Mouse (Mus musculus) kidney, postnatal 14 days (tissue): ENCODE results near the gene Sarm1.

Experiments
- DNase-seq: peaks from one replicate; pipeline ENCODE4 v3.0.0; 2022; ENCODE audit warnings: mixed read lengths

Sarm1 gene

DNA sequence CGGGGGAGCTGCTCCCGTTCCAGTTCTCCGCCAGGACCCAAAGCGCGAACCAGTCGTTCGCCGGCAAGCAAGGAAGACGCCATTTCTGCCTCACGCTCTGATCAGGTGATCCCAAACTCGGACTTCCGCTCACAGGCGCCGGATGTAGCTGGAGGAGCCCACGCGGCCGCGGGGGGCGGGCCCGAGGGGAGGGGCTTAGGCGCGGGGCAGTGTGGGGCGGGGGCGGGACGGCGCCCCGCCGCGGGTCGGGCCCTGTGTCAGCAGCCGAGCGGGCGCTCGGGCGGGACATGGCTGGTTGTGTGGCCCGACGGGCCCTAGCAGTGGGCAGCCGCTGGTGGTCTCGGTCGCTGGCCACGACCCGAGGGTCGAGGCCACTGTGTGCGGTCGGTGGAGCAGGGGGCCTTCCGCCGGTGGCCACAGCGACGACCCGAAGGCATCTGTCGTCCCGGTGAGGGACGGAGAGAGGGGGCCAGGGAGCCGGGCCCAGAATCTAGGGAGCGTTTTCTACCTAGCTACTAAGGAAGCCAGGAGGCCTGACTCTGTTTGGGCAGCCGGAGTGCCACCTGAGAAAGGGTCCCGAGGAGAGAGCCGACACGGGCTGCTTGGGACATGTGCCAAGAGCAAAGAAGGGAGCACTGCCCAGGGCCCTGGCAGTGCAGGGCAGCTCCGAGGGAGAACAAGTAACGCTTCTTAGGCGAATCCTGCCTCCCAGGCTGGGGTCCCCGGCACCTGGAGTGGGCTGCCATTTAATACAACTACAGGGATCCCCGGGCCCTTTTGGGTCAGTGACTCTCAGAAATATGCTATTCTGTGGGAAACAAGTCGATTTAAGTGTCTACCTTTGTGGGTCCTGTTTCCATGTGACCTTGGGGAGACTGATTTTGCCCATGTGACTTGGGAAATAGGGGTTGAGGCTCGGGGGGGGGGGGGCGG, 14.7 kb upstream of the Sarm1 start, which contains the start of the genes Tmem199 and Poldip2:
Tmem199 (minus strand) TSS at position 148 of the 933 bp plus-strand sequence.
Poldip2 (plus strand) TSS at position 169 of the 933 bp plus-strand sequence.
- peak; percentile 94 for DNase-seq

DNA sequence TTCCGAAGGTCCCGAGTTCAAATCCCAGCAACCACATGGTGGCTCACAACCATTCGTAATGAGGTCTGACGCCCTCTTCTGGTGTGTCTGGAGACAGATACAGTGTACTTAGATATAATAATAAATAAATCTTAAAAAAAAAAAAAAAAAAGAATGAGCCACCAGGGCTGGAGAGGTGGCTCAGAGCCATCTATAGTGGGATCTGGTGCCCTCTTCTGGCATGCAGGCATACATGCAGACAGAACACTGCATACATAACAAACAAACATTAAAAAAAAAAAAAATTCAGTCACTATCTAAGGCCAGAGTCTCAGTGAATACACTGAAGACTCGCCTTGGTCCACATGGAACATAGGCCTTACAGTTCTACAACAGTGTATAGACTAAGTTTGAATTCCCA, 11.6 kb upstream of the Sarm1 start:
- DNase-seq = no peak

DNA sequence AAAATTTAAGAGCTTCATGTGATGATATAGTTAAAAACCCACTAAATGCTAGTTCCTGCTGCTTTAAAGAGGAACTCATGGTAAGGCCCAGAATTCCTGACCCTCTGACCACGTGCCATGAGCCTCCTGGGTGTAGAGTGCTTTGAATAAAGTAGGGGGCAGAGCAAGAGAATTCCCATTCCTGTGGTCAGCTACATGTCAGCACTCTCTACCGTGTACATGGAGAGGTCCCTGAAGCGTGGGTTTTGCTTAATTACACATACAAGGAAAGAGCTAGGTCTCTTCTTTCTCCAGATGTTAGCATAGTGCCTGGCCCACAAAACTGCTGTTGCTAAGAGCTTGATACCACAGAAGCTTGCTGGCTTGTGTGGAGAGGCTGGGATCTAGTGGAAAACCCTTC, 7.9 kb upstream of the Sarm1 start:
- no peak for DNase-seq

DNA sequence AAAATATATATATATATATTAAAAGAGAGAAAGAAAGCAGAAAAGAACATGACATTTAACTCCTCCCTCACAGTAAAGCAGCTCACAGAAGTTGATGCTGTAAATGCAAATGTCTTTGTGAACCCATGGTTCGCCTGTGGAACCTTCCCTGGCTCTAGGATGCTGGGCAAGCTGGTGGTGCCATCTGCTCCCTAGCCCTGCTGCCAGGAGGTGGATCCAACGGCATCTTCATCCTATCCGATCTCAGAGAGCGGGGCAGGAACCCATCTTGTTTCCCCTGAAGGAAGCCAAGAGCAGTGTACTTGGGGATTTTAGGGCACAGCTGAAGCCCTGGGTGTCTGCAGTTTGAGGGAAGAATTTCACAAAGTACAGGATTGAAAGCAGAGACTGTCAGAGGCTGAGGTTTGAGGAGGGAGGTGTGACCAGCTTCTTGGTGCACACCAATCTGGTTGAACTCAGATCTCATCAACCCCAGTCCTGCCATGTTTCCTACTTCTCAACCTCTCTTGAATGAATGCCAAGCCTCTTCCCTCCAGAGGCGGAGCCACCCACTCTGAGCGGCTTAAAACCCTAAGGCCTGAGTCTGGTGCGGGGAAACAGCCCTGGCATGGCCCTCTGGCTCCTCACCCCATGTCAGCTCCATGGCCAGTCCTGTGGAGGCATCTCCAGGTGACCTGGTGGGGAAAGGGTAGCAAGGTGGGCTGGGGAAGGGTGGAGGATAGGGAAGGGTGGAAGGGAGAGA, 5.5 kb upstream of the Sarm1 start, which contains the start of gene Sebox:
Sebox (plus strand) TSS at position 539 of the 742 bp plus-strand sequence.
- DNase-seq = no peak

DNA sequence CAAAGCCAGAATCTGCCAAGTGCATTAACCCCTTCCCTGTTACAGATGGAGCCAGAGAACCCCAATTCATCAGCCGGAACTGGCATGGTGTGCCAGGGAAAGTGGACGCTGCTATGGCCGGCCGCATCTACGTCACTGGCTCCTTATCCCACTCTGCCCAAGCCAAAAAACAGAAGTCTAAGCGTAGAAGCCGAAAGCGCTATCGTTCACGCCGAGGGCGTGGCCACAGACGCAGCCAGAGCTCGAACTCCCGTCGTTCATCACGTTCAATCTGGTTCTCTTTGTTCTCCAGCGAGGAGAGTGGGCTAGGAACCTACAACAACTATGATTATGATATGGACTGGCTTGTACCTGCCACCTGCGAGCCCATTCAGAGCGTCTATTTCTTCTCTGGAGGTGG, 4.0 kb upstream of the Sarm1 start:
- no peak for DNase-seq

DNA sequence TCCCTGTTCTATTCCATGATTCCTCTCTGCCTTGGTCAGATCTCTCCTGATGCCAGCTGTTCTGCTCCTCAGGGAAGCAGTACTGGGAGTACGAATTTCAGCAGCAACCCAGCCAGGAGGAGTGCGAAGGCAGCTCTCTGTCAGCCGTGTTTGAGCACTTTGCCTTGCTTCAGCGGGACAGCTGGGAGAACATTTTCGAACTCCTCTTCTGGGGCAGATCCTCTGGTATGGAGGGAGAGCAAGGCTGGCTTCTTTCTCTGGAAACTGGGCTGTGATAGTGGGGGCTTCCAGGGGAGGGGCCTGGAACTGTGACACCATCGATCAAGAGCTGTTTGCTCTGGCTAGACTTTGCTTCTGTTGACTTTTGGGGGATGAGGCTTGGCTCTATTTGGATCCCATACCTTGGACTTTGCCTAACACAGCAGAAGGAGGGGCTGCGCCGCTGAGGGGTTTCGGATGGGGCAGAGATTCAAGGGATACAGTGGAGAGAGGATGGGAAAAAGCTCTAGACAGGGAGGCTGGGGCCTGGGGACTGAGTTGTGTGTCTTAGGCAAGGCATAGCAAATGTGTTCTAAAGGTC, 3.2 kb upstream of the Sarm1 start:
- no peak for DNase-seq

DNA sequence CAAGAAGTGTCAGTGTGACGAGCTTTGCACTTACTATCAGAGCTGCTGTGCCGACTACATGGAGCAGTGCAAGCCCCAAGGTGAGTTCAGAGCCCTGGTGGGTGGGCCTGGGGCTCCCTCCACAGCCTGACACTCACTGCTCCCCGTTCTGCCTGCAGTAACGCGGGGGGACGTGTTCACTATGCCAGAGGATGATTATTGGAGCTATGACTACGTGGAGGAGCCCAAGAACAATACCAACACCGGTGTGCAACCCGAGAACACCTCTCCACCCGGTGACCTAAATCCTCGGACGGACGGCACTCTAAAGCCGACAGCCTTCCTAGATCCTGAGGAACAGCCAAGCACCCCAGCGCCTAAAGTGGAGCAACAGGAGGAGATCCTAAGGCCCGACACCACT, 2.0 kb upstream of the Sarm1 start:
- no peak for DNase-seq

DNA sequence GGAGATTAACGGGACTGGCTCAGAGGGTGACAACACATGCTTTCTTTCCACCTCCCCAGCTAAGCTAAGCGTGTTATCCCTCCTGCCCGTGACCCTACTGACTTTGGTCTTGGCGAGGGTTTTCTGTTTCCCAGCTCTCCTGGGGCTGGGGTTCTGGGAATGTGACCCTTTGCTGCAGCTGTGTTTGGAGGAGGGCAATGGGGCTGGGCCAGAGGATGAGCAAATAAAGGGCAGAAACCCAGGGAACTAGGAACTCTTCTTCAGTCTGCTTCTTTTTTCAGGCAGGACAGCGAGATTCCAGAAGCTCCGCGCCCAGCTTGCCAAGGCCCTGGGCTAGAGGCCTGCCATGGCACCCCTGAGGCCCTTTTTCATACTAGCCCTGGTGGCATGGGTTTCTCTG, 1.4 kb upstream of the Sarm1 start, which contains the start of gene Vtn:
Vtn (plus strand) TSS at position 88 of the 400 bp plus-strand sequence.
- no peak for DNase-seq

DNA sequence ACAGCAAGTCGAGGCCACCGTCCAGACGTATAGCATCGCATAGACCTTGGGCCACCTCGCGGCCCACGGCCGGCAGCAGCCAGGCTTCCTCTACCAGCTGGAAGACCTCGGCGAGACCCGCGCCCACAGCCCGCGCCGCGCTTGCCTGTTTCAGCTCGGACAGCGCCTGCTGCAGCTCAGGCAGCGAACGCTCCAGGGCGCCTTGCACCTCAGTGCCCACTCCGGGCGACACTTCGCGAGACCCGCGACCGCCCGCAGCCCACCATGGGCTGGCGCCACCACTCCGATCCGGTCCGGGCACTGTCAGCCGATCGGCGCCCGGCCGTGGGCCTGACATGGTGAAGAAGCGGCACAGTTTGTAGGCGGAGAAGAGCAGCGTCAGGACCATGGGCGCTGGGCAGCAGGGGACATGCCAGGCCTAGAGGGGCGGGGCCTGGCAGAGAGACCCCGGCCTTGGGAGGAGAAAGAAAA, 448 bp downstream of the Sarm1 start:
- DNase-seq = peak; percentile 26

DNA sequence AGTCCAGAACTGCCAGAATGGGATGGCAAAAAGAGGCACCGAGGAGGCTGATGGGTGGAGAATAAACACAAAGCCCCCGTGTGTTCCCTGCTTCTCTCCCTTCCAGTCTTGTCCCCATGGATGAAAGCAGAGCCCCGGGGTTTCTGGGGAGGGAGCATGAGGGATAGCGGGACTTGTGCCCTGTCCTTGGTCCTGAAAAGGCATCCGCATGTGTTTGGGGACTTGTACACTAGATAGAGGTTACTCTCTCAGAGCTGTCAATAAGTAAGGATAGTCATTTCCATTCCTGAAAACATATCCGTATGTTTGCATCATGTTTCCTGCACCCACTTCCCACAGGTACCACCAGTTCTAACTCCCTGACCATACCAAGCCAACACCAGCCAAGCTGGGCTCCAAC, 1.6 kb downstream of the Sarm1 start:
- DNase-seq = peak; percentile 51

DNA sequence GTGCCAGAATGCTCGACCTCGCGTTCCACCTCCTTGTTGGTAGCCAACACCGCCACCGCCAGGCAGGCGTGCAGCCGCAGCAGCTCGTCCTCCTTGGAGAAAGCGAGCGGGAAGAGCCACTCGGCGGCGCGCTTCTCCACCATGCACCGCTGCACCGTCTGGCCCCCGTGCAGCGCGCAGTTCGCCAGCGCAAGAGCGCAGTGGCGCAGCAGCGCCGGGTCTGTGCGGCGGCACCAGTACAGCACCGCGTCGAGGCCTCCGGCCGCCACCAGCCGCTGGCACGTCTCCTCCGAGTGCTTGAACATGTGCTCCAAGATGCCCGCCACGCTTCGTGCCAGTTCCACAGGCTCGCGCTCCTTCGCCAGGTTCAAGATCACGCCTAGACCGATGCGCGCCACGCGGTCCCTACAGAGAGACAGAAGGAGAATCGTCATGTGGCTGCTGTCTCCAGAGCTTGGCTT, 6.7 kb downstream of the Sarm1 start:
- DNase-seq = peak; percentile 12

DNA sequence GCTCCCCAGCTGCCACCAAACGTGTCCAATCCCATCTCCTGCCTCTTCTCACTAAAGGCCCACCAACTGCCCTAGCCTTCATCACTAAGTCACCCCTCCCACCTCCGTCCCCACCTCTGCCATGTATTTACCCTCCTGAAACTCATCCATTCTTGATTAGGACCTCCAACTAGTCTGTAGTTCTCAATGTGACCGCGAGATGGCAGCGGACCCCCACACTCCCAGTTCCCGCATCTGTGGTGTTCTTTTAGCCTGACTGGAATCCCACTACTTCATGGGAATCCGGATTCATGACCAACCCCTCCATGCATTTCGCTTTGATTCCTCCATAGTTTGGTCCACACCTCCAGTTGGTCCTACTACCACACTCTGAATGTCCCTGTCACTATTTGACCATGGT, 9.4 kb downstream of the Sarm1 start:
- DNase-seq = peak; percentile 72

DNA sequence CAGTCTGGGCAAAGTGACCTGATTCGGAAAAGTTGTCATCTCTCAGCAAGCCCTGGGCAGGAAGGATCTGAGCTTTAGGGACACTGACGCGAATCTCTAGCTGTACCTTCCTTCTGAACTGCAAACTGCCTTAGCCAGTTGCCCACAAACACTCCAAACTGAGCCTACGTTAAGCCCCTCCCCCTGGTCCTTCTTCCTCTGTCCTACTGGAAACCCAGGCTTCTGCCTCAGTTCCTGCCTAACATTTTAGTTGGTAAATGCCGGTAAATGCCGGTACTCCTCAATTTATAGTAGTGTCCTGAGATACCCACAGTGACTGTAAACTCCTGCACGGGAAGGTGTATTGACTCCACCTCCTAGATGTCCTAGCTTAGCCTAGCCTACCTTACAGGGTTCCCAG, 13.9 kb downstream of the Sarm1 start:
- no peak for DNase-seq

DNA sequence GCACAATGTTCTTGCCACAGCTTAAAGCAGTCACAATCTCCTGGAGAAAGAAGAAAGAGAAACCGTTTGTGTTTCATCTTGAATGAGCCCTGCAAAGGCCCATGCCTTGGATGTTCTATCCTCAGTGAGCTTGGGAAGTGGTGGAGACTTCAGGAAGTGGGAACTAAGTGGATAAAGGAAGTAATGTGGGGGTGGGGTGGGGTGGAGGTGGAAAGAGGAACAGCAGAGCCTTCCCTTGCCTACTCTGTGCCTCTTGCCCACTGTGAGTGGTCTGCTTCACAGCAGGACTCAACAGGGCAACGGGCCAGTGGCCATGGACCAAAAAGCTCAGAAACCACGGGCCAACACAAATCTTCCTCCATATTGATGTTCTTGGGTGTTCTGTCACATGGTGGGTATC, 22.3 kb downstream of the Sarm1 start:
- no peak for DNase-seq

DNA sequence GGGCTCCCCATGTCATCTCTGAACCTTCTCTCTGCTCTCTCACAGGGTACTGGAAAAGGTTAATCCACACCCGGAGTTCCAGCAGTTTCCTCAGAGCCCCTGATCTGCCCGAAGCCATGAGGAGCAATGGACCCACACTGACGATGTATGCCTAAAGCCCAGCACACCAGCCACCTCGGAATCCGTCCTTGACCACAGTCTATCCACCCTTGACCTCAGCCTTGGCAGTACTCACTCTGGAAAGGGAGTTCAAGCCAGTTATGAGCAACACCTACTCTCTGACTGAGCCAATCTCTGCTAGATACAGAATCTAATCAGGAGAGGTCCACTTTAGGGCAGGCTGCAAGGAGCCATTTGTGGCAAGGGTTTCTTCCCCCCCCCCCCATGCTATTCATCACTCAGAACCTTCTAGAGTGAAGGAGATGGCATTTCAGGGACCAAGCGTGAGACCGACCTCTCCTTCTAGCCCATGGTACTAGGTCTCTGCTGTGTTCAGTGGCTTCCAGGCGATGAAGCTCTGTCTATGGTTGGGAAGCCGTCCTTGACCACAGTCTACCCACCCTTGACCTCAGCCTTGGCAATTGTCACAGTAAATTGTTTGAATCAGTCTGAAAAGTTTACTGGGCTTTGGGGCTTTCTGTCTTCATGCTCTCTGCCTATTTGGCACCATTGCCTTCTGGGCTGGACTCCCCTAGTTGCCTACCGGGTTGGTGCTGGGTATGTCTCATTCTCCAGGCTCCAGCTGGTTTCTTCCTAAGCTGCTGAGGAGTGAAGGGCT, 26.0 kb downstream of the Sarm1 start:
- no peak for DNase-seq

DNA sequence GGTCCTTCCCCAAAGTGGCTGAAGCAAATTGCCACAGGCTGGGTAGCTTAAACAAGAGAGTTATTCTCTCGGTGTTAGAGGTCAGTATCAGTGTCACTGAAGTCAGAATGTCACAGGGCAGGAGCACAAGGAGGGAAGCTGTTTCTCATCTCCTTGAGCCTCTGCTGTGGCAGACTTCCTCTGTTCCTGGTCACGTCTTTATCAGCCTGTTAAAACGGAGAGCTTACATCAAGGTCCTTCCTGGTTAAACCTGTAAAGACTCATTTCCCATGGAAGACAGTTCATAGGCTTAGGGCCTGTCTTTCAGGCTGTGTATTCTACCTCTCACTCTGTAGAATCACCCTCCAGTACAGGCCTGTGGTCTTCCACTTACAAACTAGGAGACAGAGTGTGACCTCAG, 29.6 kb downstream of the Sarm1 start:
- DNase-seq = no peak

DNA sequence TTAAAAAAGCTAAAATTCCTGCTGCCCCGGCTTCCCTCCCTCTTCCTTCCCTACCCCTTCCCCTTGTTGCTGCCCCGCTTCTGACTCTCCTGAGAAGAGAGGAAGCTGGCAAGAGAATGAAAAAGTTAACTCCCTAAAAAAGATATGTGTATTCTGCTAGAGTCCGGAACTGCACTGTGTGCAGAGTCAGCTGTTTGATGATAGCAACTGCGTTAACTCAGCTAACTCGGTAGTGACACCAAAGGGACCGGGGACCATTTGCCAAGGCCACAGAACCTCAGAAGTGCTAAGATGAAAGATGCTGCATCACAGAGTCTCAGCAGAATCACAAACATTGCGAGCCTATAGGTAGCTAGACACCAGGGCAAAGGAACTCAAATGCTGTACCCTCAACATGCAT, 30.0 kb downstream of the Sarm1 start:
- DNase-seq = no peak

DNA sequence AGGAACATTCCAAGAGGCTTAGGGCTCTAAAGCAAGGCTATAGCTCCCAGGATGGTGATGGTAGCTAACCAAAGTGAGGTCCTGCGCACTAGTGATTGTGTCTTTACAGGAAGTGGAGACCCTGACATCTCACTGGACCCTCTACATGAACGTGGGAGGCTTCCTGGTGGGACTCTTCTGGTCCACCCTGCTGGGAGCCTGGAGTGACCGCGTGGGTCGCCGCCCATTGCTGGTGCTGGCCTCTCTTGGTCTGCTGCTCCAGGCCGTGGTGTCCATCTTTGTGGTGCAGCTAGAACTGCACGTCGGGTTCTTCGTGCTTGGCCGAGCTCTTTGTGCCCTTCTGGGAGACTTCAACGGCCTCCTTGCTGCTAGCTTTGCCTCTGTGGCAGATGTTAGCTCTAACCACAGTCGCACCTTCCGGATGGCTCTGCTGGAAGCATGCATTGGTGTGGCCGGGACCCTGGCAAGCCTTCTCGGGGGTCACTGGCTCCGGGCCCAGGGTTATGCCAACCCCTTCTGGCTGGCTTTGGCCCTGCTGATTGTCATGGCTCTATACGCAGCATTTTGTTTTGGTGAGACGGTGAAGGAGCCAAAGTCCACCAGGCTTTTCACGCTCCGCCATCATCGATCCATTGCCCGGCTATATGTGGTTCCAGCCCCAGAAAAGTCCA, 31.2 kb downstream of the Sarm1 start:
- no peak for DNase-seq

DNA sequence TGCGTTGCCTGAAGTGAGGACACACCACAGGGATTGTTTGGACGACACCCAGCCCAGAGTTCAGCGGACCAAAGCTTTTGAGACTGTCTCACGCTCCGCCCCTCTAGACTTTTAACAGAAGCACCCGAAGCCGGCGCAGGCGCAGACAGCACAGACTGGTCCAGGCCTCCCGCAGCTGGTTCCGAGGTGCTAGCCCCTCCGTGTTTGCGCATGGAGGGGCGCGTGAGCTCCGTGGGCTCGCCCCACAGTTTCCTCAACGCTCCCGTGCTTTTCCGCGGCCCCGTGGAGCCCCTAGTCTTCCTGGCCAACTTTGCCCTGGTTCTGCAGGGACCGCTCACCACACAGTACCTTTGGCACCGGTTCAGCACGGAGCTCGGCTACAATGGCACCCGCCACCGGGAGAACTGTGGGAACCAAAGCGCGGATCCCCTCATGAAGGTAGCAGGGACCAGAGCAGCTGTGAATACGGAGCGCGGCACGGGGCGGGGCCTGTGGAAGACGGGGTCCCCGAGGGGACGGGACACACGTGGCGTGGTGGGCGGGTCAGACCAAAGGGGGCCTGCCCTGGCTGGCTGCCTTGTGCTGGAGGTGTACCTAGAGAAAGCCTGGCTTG, 31.9 kb downstream of the Sarm1 start, which contains the start of gene Slc46a1:
Slc46a1 (plus strand) TSS at position 130 of the 613 bp plus-strand sequence.
- peak; percentile 91 for DNase-seq

DNA sequence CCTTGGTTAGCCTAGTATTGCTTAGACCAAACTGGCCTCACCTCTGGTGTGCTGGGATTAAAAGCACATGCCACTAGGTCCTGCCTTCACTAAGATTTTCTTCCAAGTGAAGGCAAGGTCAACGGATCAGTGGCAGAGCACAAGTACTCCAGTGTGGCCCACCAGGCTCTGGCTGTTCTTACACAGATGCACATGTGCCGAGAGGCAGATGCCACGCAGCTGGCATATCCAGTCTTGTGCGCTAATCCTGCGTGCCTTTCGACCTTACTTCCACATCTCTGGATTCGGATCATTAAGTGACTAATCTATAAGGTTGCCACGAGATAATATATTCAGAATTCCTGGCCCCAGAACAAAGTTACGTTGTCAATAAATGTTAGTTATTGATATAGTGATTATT, 32.4 kb downstream of the Sarm1 start:
- no peak for DNase-seq
